Mouse (Mus musculus) liver, adult 2 months (tissue): ENCODE measurements around the gene Dlx1. TPM values are rescaled to one million over a fixed set of nuclear protein-coding genes. Genes with fewer than 3 reads are reported as not detected.
A peak's percentile ranks its signal among the peaks of the same experiment; 100 is the strongest.

ENCODE experiments used
- DNase-seq: peaks from one replicate; pipeline ENCODE4 v3.0.0-alpha.2; 2011; ENCODE audit warnings: low read depth, low spot score; ENCODE audit errors: extremely low read depth
- H3K27ac ChIP-seq: fragments of 200-500 bp; replicated peaks from 2 replicates; pipeline ENCODE4 v1.5.1; 2012; ENCODE audit warnings: low read depth, mild to moderate bottlenecking, control low read depth, inconsistent platforms, low read length; ENCODE audit not compliant: insufficient read depth
- H3K27me3 ChIP-seq: fragments of 200-500 bp; 2 replicates; pipeline ENCODE4 v1.6.1; 2012; ENCODE audit warnings: mild to moderate bottlenecking, moderate library complexity, low read length, inconsistent platforms; ENCODE audit not compliant: control insufficient read depth, insufficient read depth
- H3K36me3 ChIP-seq: fragments of 200-500 bp; 2 replicates; pipeline ENCODE4 v1.6.1; 2012; ENCODE audit warnings: low read length, inconsistent platforms; ENCODE audit not compliant: control insufficient read depth, insufficient read depth
- H3K4me1 ChIP-seq: fragments of 200-500 bp; 2 replicates; pipeline ENCODE4 v1.6.1; 2011; ENCODE audit warnings: low read length; ENCODE audit not compliant: control insufficient read depth, insufficient read depth
- H3K4me3 ChIP-seq: fragments of 200-500 bp; 2 replicates; pipeline ENCODE4 v1.5.1; 2011; ENCODE audit warnings: low read depth, mild to moderate bottlenecking, control low read depth, low read length, moderate library complexity; ENCODE audit not compliant: insufficient read depth
- H3K79me2 ChIP-seq: fragments of 200-500 bp; 2 replicates; pipeline ENCODE4 v1.6.1; 2012; ENCODE audit warnings: inconsistent platforms, mild to moderate bottlenecking, low read length, moderate library complexity; ENCODE audit not compliant: control insufficient read depth, insufficient read depth
- H3K9ac ChIP-seq: fragments of 200-500 bp; 2 replicates; pipeline ENCODE4 v1.6.1; 2012; ENCODE audit warnings: low read depth, mild to moderate bottlenecking, control low read depth, inconsistent platforms, low read length
- CTCF ChIP-seq: fragments of 200-500 bp; IDR thresholded peaks from 2 replicates; pipeline ENCODE4 v1.5.1; 2011; ENCODE audit warnings: low read depth, low read length, control low read depth
- POLR2A ChIP-seq: fragments of 200-500 bp; IDR thresholded peaks from 2 replicates; pipeline ENCODE4 v1.6.1; 2011; ENCODE audit warnings: low read length, control low read depth; ENCODE audit not compliant: insufficient read depth; ENCODE audit errors: extremely low read depth
- WGBS: fragments of 180-500 bp; shearing (Covaris S2); methylation state at CpG from one replicate; pipeline ENCODE4 v1.1.7; 2018; 5-methylcytosine and 5-hydroxymethylcytosine counted together
- polyA plus RNA-seq: library from polyadenylated mRNA; depleted of rRNA; stranded (reverse); fragments of >200 nt; gene quantifications from 2 replicates; pipeline ENCODE4 v1.2.3, GENCODE M21; 2012
- total RNA-seq: library from RNA; depleted of rRNA; stranded (reverse); fragments of >200 nt; gene quantifications from 2 replicates; pipeline ENCODE4 v1.2.3, GENCODE M21; 2014

Gene Dlx1
- total and polyA plus RNA-seq, 2 experiments, result not detected

DNA sequence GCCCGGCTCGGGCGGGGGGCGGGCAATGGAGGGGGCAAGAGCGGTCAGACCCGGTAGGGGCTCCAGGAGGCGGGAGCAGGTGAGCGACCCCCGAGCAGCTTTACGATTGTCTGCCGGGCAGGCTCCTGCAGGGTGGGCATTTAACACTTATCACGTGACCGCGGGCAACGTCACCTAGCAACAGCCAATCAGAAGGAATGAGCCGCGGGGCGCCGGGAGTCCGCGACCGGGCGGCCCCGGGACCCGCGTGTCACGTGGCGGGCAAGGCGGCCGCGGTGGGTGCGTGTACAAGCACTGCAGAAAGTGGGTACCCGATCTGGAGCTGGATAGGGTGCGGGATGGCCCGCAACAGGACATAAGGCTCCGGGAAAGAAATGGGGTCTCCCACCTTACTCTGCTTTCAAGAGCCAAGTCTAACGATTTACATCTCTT lies 18.7 kb downstream of the Dlx1 start, which contains the start of gene Dlx2:
TSS of gene Dlx2 (minus strand) at position 115 of the 432 bp plus-strand sequence.
- 1% methylated on average over 37 of the region's 37 CpGs for WGBS
- no peaks in the 10 kb centered on the region; the same call in 1 of the 2 replicates for H3K4me1 ChIP-seq
- no peaks in the 10 kb centered on the region for H3K79me2 ChIP-seq
- H3K27me3 ChIP-seq, result peaks cover 41% of the 10 kb centered on the region
- no peak for TF ChIP-seq CTCF
- TF ChIP-seq POLR2A, result no peak
- peak within 1 kb of the TSS; percentile 9; the same call in 1 of the 2 replicates for H3K4me3 ChIP-seq
- no peak for DNase-seq
- H3K36me3 ChIP-seq, result no peaks in the 10 kb centered on the region
- H3K9ac ChIP-seq, result no peak within 1 kb of the TSS
- H3K27ac ChIP-seq, result no peak within 1 kb of the TSS

DNA sequence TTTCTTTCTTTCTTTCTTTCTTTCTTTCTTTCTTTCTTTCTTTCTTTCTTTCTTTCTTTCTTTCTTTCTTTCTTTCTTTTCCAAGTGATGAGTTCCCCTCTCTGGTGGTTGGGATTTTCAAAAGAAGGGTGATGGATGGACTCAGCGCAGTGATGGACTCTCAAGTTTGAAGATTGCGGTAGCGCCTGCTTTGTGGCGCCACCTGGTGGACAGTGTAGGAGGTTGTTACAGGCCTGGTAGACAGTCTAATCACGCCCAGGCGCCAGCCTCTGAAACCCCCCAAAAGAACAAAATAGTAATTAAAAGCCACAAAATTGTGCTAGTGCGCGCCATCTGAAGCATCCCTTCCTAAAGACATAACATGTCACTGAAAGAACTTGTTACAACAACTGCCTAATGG lies 19.9 kb downstream of the Dlx1 start:
- Histone ChIP-seq H3K4me1 (no peaks in the 10 kb centered on the region; the same call in 1 of the 2 replicates), H3K36me3 (no peaks in the 10 kb centered on the region), H3K79me2 (no peaks in the 10 kb centered on the region), H3K27ac (no peak overlapping the region), H3K9ac (no peak overlapping the region), H3K27me3 (peaks cover 38% of the 10 kb centered on the region), H3K4me3 (no peak overlapping the region)
- DNase-seq, result peak; percentile 34
- WGBS, result 9% methylated on average over 8 of the region's 8 CpGs
- TF ChIP-seq POLR2A (no peak), CTCF (peak; percentile 91)

DNA sequence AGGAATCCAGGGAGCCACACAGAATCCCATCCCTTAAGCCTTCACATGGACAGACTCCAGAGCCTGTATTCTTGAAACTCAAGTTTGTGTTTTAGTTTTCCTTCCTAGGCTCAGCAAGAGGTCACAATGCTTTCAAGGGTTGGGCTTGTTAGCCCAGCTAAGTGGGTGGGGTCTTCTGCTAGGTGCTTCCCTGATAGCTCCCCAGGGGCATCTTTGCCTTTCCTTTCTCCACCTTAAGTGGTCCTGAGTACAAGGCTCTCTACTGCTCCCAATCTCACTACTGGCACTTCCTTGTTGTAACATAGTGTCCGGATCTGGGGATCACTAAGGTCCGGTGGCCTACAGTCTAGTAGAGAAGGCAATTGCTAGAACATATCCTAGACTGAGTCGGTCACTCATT lies 22.4 kb downstream of the Dlx1 start:
- no peak for DNase-seq
- Histone ChIP-seq H3K36me3 (no peaks in the 10 kb centered on the region), H3K27me3 (peaks cover 22% of the 10 kb centered on the region), H3K27ac (no peak overlapping the region), H3K9ac (no peak overlapping the region), H3K4me3 (no peak overlapping the region), H3K4me1 (no peaks in the 10 kb centered on the region; the same call in 1 of the 2 replicates), H3K79me2 (no peaks in the 10 kb centered on the region)
- 22% methylated on average over 3 of the region's 3 CpGs for WGBS
- no peak for TF ChIP-seq POLR2A
- TF ChIP-seq CTCF, result no peak

DNA sequence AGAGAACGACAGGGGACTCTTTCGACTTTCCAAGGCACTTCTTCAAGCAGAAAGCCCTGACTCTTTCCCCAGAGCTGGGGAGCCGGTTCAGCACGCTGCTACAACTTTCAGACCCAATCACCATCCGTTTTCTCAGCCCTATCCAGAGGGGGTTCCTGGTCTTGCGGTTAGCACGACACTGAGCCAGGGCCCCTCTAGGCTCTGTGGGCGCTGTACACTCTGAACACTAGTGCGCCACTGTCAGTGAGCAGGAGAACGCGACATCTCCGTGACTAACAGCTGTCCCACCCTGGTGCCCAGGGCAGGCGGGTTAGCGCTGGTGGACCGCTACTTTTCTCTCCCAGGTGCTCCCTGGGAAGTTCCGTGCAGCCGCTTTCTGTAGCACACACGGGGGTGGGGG lies 23.8 kb downstream of the Dlx1 start:
- peaks cover 8% of the 10 kb centered on the region for H3K27me3 ChIP-seq
- DNase-seq, result no peak
- WGBS, result 6% methylated on average over 18 of the region's 18 CpGs

DNA sequence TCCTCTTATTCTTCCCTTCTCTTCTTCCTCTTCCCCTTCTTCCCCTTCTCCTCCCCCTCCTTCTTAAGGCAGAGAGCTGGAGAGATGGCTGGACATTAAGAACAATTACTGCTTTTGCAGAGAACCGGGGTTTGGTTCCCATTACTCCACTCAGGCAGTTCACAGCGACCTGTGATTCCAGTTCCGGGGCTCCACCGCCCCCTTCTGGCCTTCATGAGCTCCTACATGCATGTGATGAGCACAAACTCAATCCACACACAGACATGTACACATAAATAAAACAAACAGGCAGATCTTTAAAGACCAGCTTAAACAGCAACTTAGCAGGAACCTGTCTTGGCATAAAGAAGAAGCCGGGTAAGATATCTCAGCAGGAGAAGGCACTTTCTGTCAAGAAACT lies 28.2 kb downstream of the Dlx1 start:
- Histone ChIP-seq H3K36me3 (no peaks in the 10 kb centered on the region), H3K4me1 (no peaks in the 10 kb centered on the region), H3K4me3 (no peak overlapping the region), H3K9ac (no peak overlapping the region), H3K27ac (no peak overlapping the region), H3K27me3 (peaks cover 2% of the 10 kb centered on the region; the same call in 1 of the 2 replicates), H3K79me2 (no peaks in the 10 kb centered on the region)
- DNase-seq, result no peak
- 61% methylated on average over 5 of the region's 5 CpGs for WGBS
- TF ChIP-seq POLR2A (no peak), CTCF (no peak)

More for the DNA sequence above, 23.8 kb downstream of the Dlx1 start:
- no peaks in the 10 kb centered on the region for H3K4me1 ChIP-seq
- H3K27ac ChIP-seq, result no peak overlapping the region
- no peak overlapping the region for H3K4me3 ChIP-seq
- H3K79me2 ChIP-seq, result no peaks in the 10 kb centered on the region
- H3K9ac ChIP-seq, result no peak overlapping the region
- H3K36me3 ChIP-seq, result no peaks in the 10 kb centered on the region
- TF ChIP-seq POLR2A (no peak), CTCF (no peak)

DNA sequence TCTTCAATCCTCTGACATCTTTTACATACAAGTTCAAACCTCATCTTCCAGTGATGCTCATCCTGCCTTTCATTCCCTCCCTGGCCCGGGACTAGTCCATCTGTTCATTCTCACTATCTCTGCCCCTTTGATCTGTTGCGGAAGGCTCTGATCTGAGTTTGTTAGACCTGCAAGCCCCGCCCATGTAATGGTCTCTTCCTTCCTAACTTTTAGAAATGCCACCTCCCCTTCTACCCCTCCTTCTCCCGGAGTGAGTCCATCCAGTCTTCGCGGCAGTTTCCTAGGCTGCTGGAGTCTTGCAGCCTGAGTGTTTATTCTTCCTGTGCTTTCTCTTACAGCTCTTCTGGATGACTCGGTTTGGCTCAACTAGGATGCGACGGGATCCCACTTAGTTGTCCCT lies 38.6 kb downstream of the Dlx1 start:
- Histone ChIP-seq H3K4me1 (no peaks in the 10 kb centered on the region), H3K79me2 (no peaks in the 10 kb centered on the region), H3K4me3 (no peak overlapping the region), H3K9ac (no peak overlapping the region), H3K36me3 (no peaks in the 10 kb centered on the region), H3K27me3 (no peaks in the 10 kb centered on the region), H3K27ac (no peak overlapping the region)
- 77% methylated on average over 9 of the region's 9 CpGs for WGBS
- DNase-seq, result no peak
- TF ChIP-seq CTCF (no peak), POLR2A (no peak)
